Mouse (Mus musculus) macrophage (primary cell): ENCODE measurements around the gene Sos1. TPM values are rescaled to one million over a fixed set of nuclear protein-coding genes. Genes with fewer than 3 reads are reported as not detected.

Source experiments
- H3K27ac ChIP-seq: fragments of 350-480 bp; formaldehyde crosslinking; 2 replicates; pipeline ENCODE4 v1.9.0; 2021
- H3K36me3 ChIP-seq: fragments of 350-480 bp; formaldehyde crosslinking; 2 replicates; pipeline ENCODE4 v1.9.0; 2021; ENCODE audit errors: inconsistent target
- H3K4me3 ChIP-seq: fragments of 350-480 bp; formaldehyde crosslinking; 2 replicates; pipeline ENCODE4 v1.9.0; 2021; ENCODE audit errors: inconsistent target
- H3K79me2 ChIP-seq: fragments of 350-480 bp; formaldehyde crosslinking; 2 replicates; pipeline ENCODE4 v1.9.0; 2021; ENCODE audit errors: inconsistent target
- WGBS: methylation state at CpG from one replicate; pipeline ENCODE4 v1.1.7; 2026; ENCODE audit warnings: inconsistent platforms; ENCODE audit not compliant: missing documents; 5-methylcytosine and 5-hydroxymethylcytosine counted together
- polyA plus RNA-seq: library from polyadenylated mRNA; stranded (reverse); fragments of 250-400 nt; gene quantifications from 3 replicates; pipeline ENCODE4 v1.2.4, GENCODE M21; 2018; ENCODE audit warnings: inconsistent platforms
- total RNA-seq, 78 experiments: library from RNA; depleted of rRNA; stranded (reverse); fragments of 250-400 nt; gene quantifications; 1 replicate in 9 of 78; 2 replicates in 24 of 78; 3 replicates in 43 of 78; 4 replicates in 2 of 78; pipeline ENCODE4 v1.2.4; 2018; ENCODE audit warnings: inconsistent platforms in 56 of 78

Sos1 gene
- 10 to 100 TPM in 22 of 26 experiments, 1 to 10 TPM in 4; 6.2 to 28.1 (median 23.2) TPM for total RNA-seq (2018; cell fraction: chromatin; rRNA removed)
- total RNA-seq (2018; cell fraction: cytosol; rRNA removed) = 10 to 100 TPM in 22 of 26 experiments, 1 to 10 TPM in 4; 8.1 to 15.8 (median 13.7) TPM
- 10 to 100 TPM in 23 of 26 experiments, 1 to 10 TPM in 3; 7.1 to 31.6 (median 18.0) TPM for total RNA-seq (2018; cell fraction: nucleus; rRNA removed)
- 7.0 to 10.1 TPM (median 7.4 TPM) in 3 replicates for polyA plus RNA-seq

- Histone ChIP-seq H3K4me3 (peak within 1 kb of the TSS; percentile 65), H3K36me3 (no peaks in the 10 kb centered on the region), H3K79me2 (peaks cover 42% of the 10 kb centered on the region), H3K27ac (peak within 1 kb of the TSS; percentile 29)
- WGBS = under 1% methylated on average over 87 of the region's 90 CpGs
Observed at GRCm38 (mm10) chr17:80480031-80480854, at the start of gene Sos1. Gene Sos1 (minus strand): TSS chr17:80480453.

- no peaks in the 10 kb centered on the region for H3K36me3 ChIP-seq
- 74% methylated on average over 3 of the region's 3 CpGs for WGBS
Observed at GRCm38 (mm10) chr17:80523231-80523630, 43.0 kb upstream of the Sos1 start.

GRCm38 (mm10) chr17:80522229-80522556 is 41.9 kb upstream of the Sos1 start:
- 90% methylated on average over 6 of the region's 7 CpGs for WGBS
- Histone ChIP-seq H3K36me3 (no peaks in the 10 kb centered on the region), H3K4me3 (no peak overlapping the region), H3K27ac (no peak overlapping the region), H3K79me2 (no peaks in the 10 kb centered on the region)

More at GRCm38 (mm10) chr17:80523231-80523630, 43.0 kb upstream of the Sos1 start:
- no peak overlapping the region for H3K4me3 ChIP-seq
- H3K27ac ChIP-seq = no peak overlapping the region
- no peaks in the 10 kb centered on the region for H3K79me2 ChIP-seq

GRCm38 (mm10) chr17:80521521-80522228 is 41.4 kb upstream of the Sos1 start:
- WGBS = 53% methylated on average over 4 of the region's 4 CpGs
- H3K27ac ChIP-seq = no peak overlapping the region
- H3K36me3 ChIP-seq = no peaks in the 10 kb centered on the region
- H3K79me2 ChIP-seq = no peaks in the 10 kb centered on the region
- no peak overlapping the region for H3K4me3 ChIP-seq

GRCm38 (mm10) chr17:80520537-80520936 is 40.3 kb upstream of the Sos1 start:
- 90% methylated on average over 8 of the region's 8 CpGs for WGBS
- no peak overlapping the region for H3K27ac ChIP-seq
- H3K79me2 ChIP-seq = no peaks in the 10 kb centered on the region
- H3K36me3 ChIP-seq = no peaks in the 10 kb centered on the region
- no peak overlapping the region for H3K4me3 ChIP-seq

GRCm38 (mm10) chr17:80518811-80519210 is 38.6 kb upstream of the Sos1 start:
- Histone ChIP-seq H3K36me3 (no peaks in the 10 kb centered on the region), H3K27ac (no peak overlapping the region), H3K79me2 (no peaks in the 10 kb centered on the region), H3K4me3 (no peak overlapping the region)
- 92% methylated on average over 9 of the region's 12 CpGs for WGBS

GRCm38 (mm10) chr17:80517244-80517643 is 37.0 kb upstream of the Sos1 start:
- Histone ChIP-seq H3K36me3 (no peaks in the 10 kb centered on the region), H3K4me3 (no peak overlapping the region), H3K79me2 (no peaks in the 10 kb centered on the region), H3K27ac (no peak overlapping the region)
- WGBS = 97% methylated on average over 9 of the region's 9 CpGs

- no peaks in the 10 kb centered on the region for H3K36me3 ChIP-seq
- no peaks in the 10 kb centered on the region for H3K79me2 ChIP-seq
- H3K4me3 ChIP-seq = no peak overlapping the region
- WGBS = 99% methylated on average over 9 of the region's 9 CpGs
- H3K27ac ChIP-seq = no peak overlapping the region
Observed at GRCm38 (mm10) chr17:80515956-80516355, 35.7 kb upstream of the Sos1 start.

GRCm38 (mm10) chr17:80515513-80515912 is 35.3 kb upstream of the Sos1 start:
- Histone ChIP-seq H3K4me3 (no peak overlapping the region), H3K79me2 (no peaks in the 10 kb centered on the region), H3K36me3 (no peaks in the 10 kb centered on the region), H3K27ac (no peak overlapping the region)
- WGBS = 92% methylated on average over 7 of the region's 7 CpGs

- H3K36me3 ChIP-seq = no peaks in the 10 kb centered on the region
- H3K27ac ChIP-seq = no peak overlapping the region
- H3K4me3 ChIP-seq = no peak overlapping the region
- H3K79me2 ChIP-seq = no peaks in the 10 kb centered on the region
- 61% methylated on average over 8 of the region's 8 CpGs for WGBS
Observed at GRCm38 (mm10) chr17:80513766-80514165, 33.5 kb upstream of the Sos1 start.

GRCm38 (mm10) chr17:80510459-80510855 is 30.2 kb upstream of the Sos1 start:
- H3K27ac ChIP-seq = no peak overlapping the region
- H3K36me3 ChIP-seq = no peaks in the 10 kb centered on the region
- H3K4me3 ChIP-seq = no peak overlapping the region
- H3K79me2 ChIP-seq = no peaks in the 10 kb centered on the region
- 87% methylated on average over 3 of the region's 3 CpGs for WGBS

- Histone ChIP-seq H3K36me3 (no peaks in the 10 kb centered on the region), H3K79me2 (no peaks in the 10 kb centered on the region), H3K4me3 (no peak overlapping the region), H3K27ac (no peak overlapping the region)
- WGBS = 82% methylated on average over 4 of the region's 4 CpGs
Observed at GRCm38 (mm10) chr17:80509494-80510458, 29.5 kb upstream of the Sos1 start.

GRCm38 (mm10) chr17:80505766-80506165 is 25.5 kb upstream of the Sos1 start:
- no peaks in the 10 kb centered on the region for H3K79me2 ChIP-seq
- H3K27ac ChIP-seq = no peak overlapping the region
- 84% methylated on average over 6 of the region's 6 CpGs for WGBS
- H3K36me3 ChIP-seq = no peaks in the 10 kb centered on the region
- no peak overlapping the region for H3K4me3 ChIP-seq

GRCm38 (mm10) chr17:80505342-80505741 is 25.1 kb upstream of the Sos1 start:
- H3K4me3 ChIP-seq = no peak overlapping the region
- H3K27ac ChIP-seq = no peak overlapping the region
- no peaks in the 10 kb centered on the region for H3K36me3 ChIP-seq
- no peaks in the 10 kb centered on the region for H3K79me2 ChIP-seq
- 100% methylated on average over 4 of the region's 4 CpGs for WGBS
